Mouse (Mus musculus) heart, adult 2 months (tissue): ENCODE measurements around the gene Mnt.

Experiments
- CTCF ChIP-seq: fragments of 200-600 bp; IDR thresholded peaks from 2 replicates; pipeline ENCODE4 v1.8.1; 2022; ENCODE audit warnings: antibody characterized with exemption, mild to moderate bottlenecking, moderate library complexity
- EP300 ChIP-seq: fragments of 200-500 bp; IDR thresholded peaks from 2 replicates; pipeline ENCODE4 v1.6.1; 2011; ENCODE audit warnings: low read depth, low read length, control low read depth; ENCODE audit not compliant: insufficient read depth
- POLR2A ChIP-seq: fragments of 200-500 bp; IDR thresholded peaks from 2 replicates; pipeline ENCODE4 v1.6.1; 2011; ENCODE audit warnings: mild to moderate bottlenecking, low read depth, low read length, control low read depth; ENCODE audit not compliant: insufficient read depth

- TF ChIP-seq POLR2A (peak; percentile 49; the same call in 1 of the 2 replicates), CTCF (no peak), EP300 (peak; percentile 52; the same call in 1 of the 2 replicates)
Observed at GRCm38 (mm10) chr11:74838441-74838840, 7.7 kb downstream of the Mnt start.
